Mouse (Mus musculus) erythroblast, embryonic 14.5 days (primary cell): Measurements from ENCODE around the gene Sult1b1.
"Not testable (repeated sequence)": the region's sequence is repeated elsewhere in the genome, so short reads cannot be mapped to it uniquely, and the experiment has no call there.

Source experiments
- GATA1 ChIP-seq: IDR thresholded peaks from 2 replicates; pipeline ENCODE4 v1.6.1; 2012; ENCODE audit warnings: low read length, inconsistent platforms, mixed read lengths
- TAL1 ChIP-seq: IDR thresholded peaks from 3 replicates; pipeline ENCODE4 v1.6.1; 2012; ENCODE audit warnings: low read length, inconsistent platforms, mixed read lengths

- not testable (repeated sequence) for TF ChIP-seq GATA1, TAL1
Observed at GRCm38 (mm10) chr5:87523561-87523960, 14.4 kb downstream of the Sult1b1 start.
